Mouse (Mus musculus) brain, adult 10 weeks (tissue): ENCODE measurements around the gene Flg. TPM values are rescaled to one million over a fixed set of nuclear protein-coding genes. Genes with fewer than 3 reads are reported as not detected.

Experiments used
- polyA plus RNA-seq: library from polyadenylated mRNA; stranded (reverse); fragments of 350-450 nt; fragmentation: Illumina TruSeq; extraction: RNeasy Lipid Tissue Mini Kit (QIAGEN cat#74804); gene quantifications from one replicate; pipeline ENCODE4 v1.2.3, GENCODE M21; 2015; ENCODE audit warnings: low read depth, low replicate concordance

Flg gene
- not detected for polyA plus RNA-seq

DNA sequence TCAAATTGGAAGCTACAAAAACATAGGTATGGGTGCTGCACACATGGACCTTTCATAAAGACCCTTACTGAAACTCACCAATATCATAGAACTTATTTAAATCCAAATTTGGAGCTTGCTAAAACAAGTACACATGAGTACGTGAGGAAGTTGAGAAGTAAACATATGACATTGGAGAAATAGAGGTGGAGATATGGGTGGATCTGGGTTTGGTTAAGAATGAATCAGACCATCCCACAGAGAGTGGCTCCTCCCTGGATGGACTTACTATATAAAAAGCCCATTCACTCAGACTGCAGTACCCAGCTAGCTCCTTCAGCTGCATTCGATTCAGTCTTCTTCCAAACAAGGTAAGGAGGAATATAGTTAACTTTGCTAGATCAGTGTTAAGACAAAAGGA is at the start of gene Flg:
Flg (plus strand) TSS at position 301 of the 400 bp plus-strand sequence.

DNA sequence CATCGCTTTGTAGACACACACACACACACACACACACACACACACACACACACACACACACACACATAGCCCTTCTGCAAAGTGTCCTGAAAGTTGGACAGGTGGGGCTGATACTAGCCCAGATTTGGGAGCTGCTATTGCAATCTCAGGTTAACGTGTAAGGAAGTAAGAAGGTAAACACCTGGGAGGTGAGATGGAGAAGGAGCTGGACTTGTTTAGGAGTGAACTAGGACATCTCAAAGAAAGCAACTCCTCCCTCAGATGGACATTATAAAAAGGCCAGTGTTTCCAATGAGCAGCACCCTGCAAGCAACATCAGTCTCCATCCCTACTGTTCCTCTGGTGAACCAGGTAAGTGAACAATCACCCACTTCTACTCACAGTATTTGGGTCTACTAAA is 46.1 kb downstream of the Flg start, which contains the start of gene Hrnr:
Hrnr (plus strand) TSS at position 301 of the 400 bp plus-strand sequence.

Other genes with a start within 250 kb of the Flg start
- not detected for gene Gm4858, start 204.7 kb upstream of the Flg start, polyA plus RNA-seq
- gene Crnn, start 128.7 kb upstream of the Flg start, polyA plus RNA-seq, result not detected
- not detected for gene Flg2, start 76.2 kb upstream of the Flg start, polyA plus RNA-seq
- not detected for gene Hrnr, start 46.2 kb downstream of the Flg start, polyA plus RNA-seq
- gene Rptn, start 120.2 kb downstream of the Flg start, polyA plus RNA-seq, result not detected
- gene Tchh, start 168.8 kb downstream of the Flg start, polyA plus RNA-seq, result 2.4 TPM
- gene Tchhl1, start 195.2 kb downstream of the Flg start, polyA plus RNA-seq, result not detected
- 28.0 TPM for gene S100a11, start 247.0 kb downstream of the Flg start, polyA plus RNA-seq